Mouse (Mus musculus) intestine, embryonic 16.5 days (tissue): ENCODE measurements around the gene Fat1. TPM values are rescaled to one million over a fixed set of nuclear protein-coding genes. Genes with fewer than 3 reads are reported as not detected.
A peak's percentile ranks its signal among the peaks of the same experiment; 100 is the strongest.

ENCODE experiments used
- ATAC-seq: fragments of 200-750 bp; cut with Nextera tagmentation; 2 replicates; pipeline ENCODE4 v1.8.0; 2017; ENCODE audit warnings: moderate TSS enrichment, moderate library complexity
- H3K27ac ChIP-seq: fragments of 300-500 bp; sonication (generic); 2 replicates; pipeline ENCODE4 v1.5.1; 2014; ENCODE audit warnings: mild to moderate bottlenecking, low read length
- H3K27me3 ChIP-seq: fragments of 300-500 bp; sonication (generic); replicated peaks from 2 replicates; pipeline ENCODE4 v1.6.1; 2014; ENCODE audit warnings: low read length, control low read depth, mixed read lengths; ENCODE audit not compliant: control insufficient read depth, insufficient read depth
- H3K36me3 ChIP-seq: fragments of 300-500 bp; sonication (generic); 2 replicates; pipeline ENCODE4 v1.6.1; 2014; ENCODE audit warnings: low read length, control low read depth; ENCODE audit not compliant: control insufficient read depth, insufficient read depth
- H3K4me1 ChIP-seq: fragments of 300-500 bp; sonication (generic); 2 replicates; pipeline ENCODE4 v1.6.1; 2014; ENCODE audit warnings: low read length, control low read depth, mixed read lengths; ENCODE audit not compliant: control insufficient read depth, insufficient read depth
- H3K4me2 ChIP-seq: fragments of 300-500 bp; sonication (generic); 2 replicates; pipeline ENCODE4 v1.6.1; 2014; ENCODE audit warnings: low read depth, low read length, control low read depth
- H3K4me3 ChIP-seq: fragments of 300-500 bp; sonication (generic); 2 replicates; pipeline ENCODE4 v1.5.1; 2014; ENCODE audit warnings: mild to moderate bottlenecking, low read length
- H3K9ac ChIP-seq: fragments of 300-500 bp; sonication (generic); 2 replicates; pipeline ENCODE4 v1.6.1; 2014; ENCODE audit warnings: low read depth, low read length
- H3K9me3 ChIP-seq: fragments of 300-500 bp; sonication (generic); 2 replicates; pipeline ENCODE4 v1.6.1; 2016; ENCODE audit warnings: low read length, control low read depth; ENCODE audit not compliant: control insufficient read depth
- WGBS: fragments of 180-500 bp; shearing (Covaris S2); extraction: QIAGEN DNeasy Blood & Tissue Kit; methylation state at CpG from one replicate; pipeline ENCODE4 v1.1.7; 2014; 5-methylcytosine and 5-hydroxymethylcytosine counted together
- polyA plus RNA-seq: library from polyadenylated mRNA; unstranded; fragments of >200 nt; fragmentation: Nextera tagmentation; extraction: Ambion mirVana; gene quantifications from 2 replicates; pipeline ENCODE4 v1.2.1, GENCODE M21; 2015

Fat1 gene
- polyA plus RNA-seq, 1 experiment from 2014 or later, result 10.8 TPM

GRCm38 (mm10) chr8:44948597-44948996 lies 13.3 kb downstream of the Fat1 start:
- 0 out of 2 replicates have a peak, but pooled peaks have one; percentile 7 for ATAC-seq
- Histone ChIP-seq H3K4me1 (peaks cover 7% of the 10 kb centered on the region), H3K27me3 (no peaks in the 10 kb centered on the region), H3K9me3 (no peaks in the 10 kb centered on the region; the same call in 1 of the 2 replicates), H3K4me3 (no peak overlapping the region), H3K4me2 (no peak overlapping the region), H3K27ac (no peak overlapping the region), H3K9ac (no peak overlapping the region), H3K36me3 (peaks cover 40% of the 10 kb centered on the region)
- WGBS, result 76% methylated on average over 9 of the region's 9 CpGs

- no peak overlapping the region for H3K4me2 ChIP-seq
- peak overlapping the region; percentile 18; the same call in 1 of the 2 replicates for H3K27ac ChIP-seq
- WGBS, result 51% methylated on average over 10 of the region's 10 CpGs
- no peak overlapping the region for H3K4me3 ChIP-seq
- ATAC-seq, result no peak
- H3K9ac ChIP-seq, result no peak overlapping the region
- peaks cover 30% of the 10 kb centered on the region for H3K4me1 ChIP-seq
- H3K27me3 ChIP-seq, result no peaks in the 10 kb centered on the region
- no peaks in the 10 kb centered on the region for H3K9me3 ChIP-seq
- H3K36me3 ChIP-seq, result peaks cover 9% of the 10 kb centered on the region; the same call in 1 of the 2 replicates
These were observed 25.2 kb downstream of the Fat1 start for GRCm38 (mm10) chr8:44960455-44960854.

GRCm38 (mm10) chr8:44960906-44961305 lies 25.7 kb downstream of the Fat1 start:
- Histone ChIP-seq H3K27ac (peak overlapping the region; percentile 18), H3K27me3 (no peaks in the 10 kb centered on the region), H3K4me1 (peaks cover 30% of the 10 kb centered on the region), H3K9ac (no peak overlapping the region), H3K36me3 (peaks cover 9% of the 10 kb centered on the region; the same call in 1 of the 2 replicates), H3K4me2 (no peak overlapping the region), H3K4me3 (no peak overlapping the region), H3K9me3 (no peaks in the 10 kb centered on the region)
- 63% methylated on average over 5 of the region's 5 CpGs for WGBS
- ATAC-seq, result no peak

- no peaks in the 10 kb centered on the region for H3K27me3 ChIP-seq
- 64% methylated on average over 6 of the region's 6 CpGs for WGBS
- H3K4me1 ChIP-seq, result peaks cover 30% of the 10 kb centered on the region
- H3K4me2 ChIP-seq, result no peak overlapping the region
- H3K9me3 ChIP-seq, result no peaks in the 10 kb centered on the region
- peaks cover 9% of the 10 kb centered on the region; the same call in 1 of the 2 replicates for H3K36me3 ChIP-seq
- no peak overlapping the region for H3K27ac ChIP-seq
- H3K4me3 ChIP-seq, result no peak overlapping the region
- no peak overlapping the region for H3K9ac ChIP-seq
- ATAC-seq, result no peak
These were observed 26.2 kb downstream of the Fat1 start for GRCm38 (mm10) chr8:44961492-44961891.

GRCm38 (mm10) chr8:44962572-44963231 lies 27.5 kb downstream of the Fat1 start:
- Histone ChIP-seq H3K9ac (no peak overlapping the region), H3K4me3 (no peak overlapping the region), H3K4me2 (no peak overlapping the region), H3K27me3 (no peaks in the 10 kb centered on the region), H3K36me3 (peaks cover 6% of the 10 kb centered on the region; the same call in 1 of the 2 replicates), H3K9me3 (no peaks in the 10 kb centered on the region), H3K4me1 (peaks cover 30% of the 10 kb centered on the region), H3K27ac (peak overlapping the region; percentile 75)
- ATAC-seq, result peak; percentile 91
- WGBS, result 69% methylated on average over 12 of the region's 12 CpGs

- H3K4me1 ChIP-seq, result peaks cover 9% of the 10 kb centered on the region; the same call in 1 of the 2 replicates
- H3K36me3 ChIP-seq, result no peaks in the 10 kb centered on the region
- ATAC-seq, result no peak
- no peaks in the 10 kb centered on the region for H3K9me3 ChIP-seq
- 96% methylated on average over 8 of the region's 8 CpGs for WGBS
- H3K27ac ChIP-seq, result no peak overlapping the region
- H3K4me3 ChIP-seq, result no peak overlapping the region
- H3K4me2 ChIP-seq, result no peak overlapping the region
- H3K9ac ChIP-seq, result no peak overlapping the region
- no peaks in the 10 kb centered on the region for H3K27me3 ChIP-seq
These were observed 32.3 kb downstream of the Fat1 start for GRCm38 (mm10) chr8:44967521-44968039.

GRCm38 (mm10) chr8:44970093-44970492 lies 34.8 kb downstream of the Fat1 start:
- H3K36me3 ChIP-seq, result no peaks in the 10 kb centered on the region
- no peaks in the 10 kb centered on the region for H3K9me3 ChIP-seq
- WGBS, result 52% methylated on average over 12 of the region's 12 CpGs
- H3K9ac ChIP-seq, result no peak overlapping the region
- H3K4me3 ChIP-seq, result no peak overlapping the region
- no peak overlapping the region for H3K4me2 ChIP-seq
- H3K4me1 ChIP-seq, result peaks cover 11% of the 10 kb centered on the region
- no peak for ATAC-seq
- H3K27me3 ChIP-seq, result no peaks in the 10 kb centered on the region
- H3K27ac ChIP-seq, result no peak overlapping the region

GRCm38 (mm10) chr8:44971346-44971745 lies 36.1 kb downstream of the Fat1 start:
- no peak overlapping the region for H3K9ac ChIP-seq
- no peaks in the 10 kb centered on the region for H3K27me3 ChIP-seq
- ATAC-seq, result no peak
- no peak overlapping the region for H3K4me2 ChIP-seq
- peaks cover 16% of the 10 kb centered on the region for H3K4me1 ChIP-seq
- H3K27ac ChIP-seq, result 0 out of 2 replicates have a peak overlapping the region, but pooled peaks have one; percentile 4
- H3K4me3 ChIP-seq, result no peak overlapping the region
- WGBS, result 44% methylated on average over 6 of the region's 6 CpGs
- H3K9me3 ChIP-seq, result no peaks in the 10 kb centered on the region
- no peaks in the 10 kb centered on the region for H3K36me3 ChIP-seq

GRCm38 (mm10) chr8:44971964-44972363 lies 36.7 kb downstream of the Fat1 start:
- ATAC-seq, result no peak
- Histone ChIP-seq H3K4me1 (peaks cover 18% of the 10 kb centered on the region), H3K9ac (no peak overlapping the region), H3K4me2 (no peak overlapping the region), H3K4me3 (no peak overlapping the region), H3K27ac (no peak overlapping the region), H3K9me3 (no peaks in the 10 kb centered on the region), H3K36me3 (no peaks in the 10 kb centered on the region), H3K27me3 (no peaks in the 10 kb centered on the region)
- 48% methylated on average over 5 of the region's 5 CpGs for WGBS
